Mouse (Mus musculus) limb, embryonic 15.5 days (tissue): ENCODE measurements around the gene Rpl36al. TPM values are rescaled to one million over a fixed set of nuclear protein-coding genes. Genes with fewer than 3 reads are reported as not detected.

ENCODE experiments used
- ATAC-seq: fragments of 200-750 bp; cut with Nextera tagmentation; 2 replicates; pipeline ENCODE4 v1.8.0; 2017; ENCODE audit warnings: low read depth, moderate TSS enrichment; ENCODE audit not compliant: insufficient number of reproducible peaks, low FRiP score, low TSS enrichment
- H3K27ac ChIP-seq: fragments of 300-500 bp; sonication (generic); 2 replicates; pipeline ENCODE4 v1.5.1; 2015; ENCODE audit warnings: moderate library complexity, mild to moderate bottlenecking, inconsistent platforms
- H3K27me3 ChIP-seq: fragments of 300-500 bp; sonication (generic); 2 replicates; pipeline ENCODE4 v1.6.1; 2015; ENCODE audit warnings: inconsistent platforms
- H3K36me3 ChIP-seq: fragments of 300-500 bp; sonication (generic); 2 replicates; pipeline ENCODE4 v1.6.1; 2015; ENCODE audit warnings: inconsistent platforms
- H3K4me1 ChIP-seq: fragments of 300-500 bp; sonication (generic); 2 replicates; pipeline ENCODE4 v1.6.1; 2015; ENCODE audit warnings: inconsistent platforms
- H3K4me2 ChIP-seq: fragments of 300-500 bp; sonication (generic); 2 replicates; pipeline ENCODE4 v1.6.1; 2015; ENCODE audit warnings: mild to moderate bottlenecking, inconsistent platforms
- H3K4me3 ChIP-seq: fragments of 300-500 bp; sonication (generic); 2 replicates; pipeline ENCODE4 v1.5.1; 2015; ENCODE audit warnings: mild to moderate bottlenecking, inconsistent platforms
- H3K9ac ChIP-seq: fragments of 300-500 bp; sonication (generic); 2 replicates; pipeline ENCODE4 v1.6.1; 2015; ENCODE audit warnings: inconsistent platforms
- H3K9me3 ChIP-seq: fragments of 300-500 bp; sonication (generic); 2 replicates; pipeline ENCODE4 v1.6.1; 2016; ENCODE audit warnings: inconsistent platforms
- WGBS: fragments of 180-500 bp; shearing (Covaris S2); methylation state at CpG from one replicate; pipeline ENCODE4 v1.1.7; 2015; 5-methylcytosine and 5-hydroxymethylcytosine counted together
- polyA plus RNA-seq: library from polyadenylated mRNA; unstranded; fragments of >200 nt; fragmentation: Nextera tagmentation; extraction: Ambion mirVana; gene quantifications from 2 replicates; pipeline ENCODE4 v1.2.1, GENCODE M21; 2015

Rpl36al gene
- polyA plus RNA-seq, 1 experiment from 2014 or later: 592 TPM

DNA sequence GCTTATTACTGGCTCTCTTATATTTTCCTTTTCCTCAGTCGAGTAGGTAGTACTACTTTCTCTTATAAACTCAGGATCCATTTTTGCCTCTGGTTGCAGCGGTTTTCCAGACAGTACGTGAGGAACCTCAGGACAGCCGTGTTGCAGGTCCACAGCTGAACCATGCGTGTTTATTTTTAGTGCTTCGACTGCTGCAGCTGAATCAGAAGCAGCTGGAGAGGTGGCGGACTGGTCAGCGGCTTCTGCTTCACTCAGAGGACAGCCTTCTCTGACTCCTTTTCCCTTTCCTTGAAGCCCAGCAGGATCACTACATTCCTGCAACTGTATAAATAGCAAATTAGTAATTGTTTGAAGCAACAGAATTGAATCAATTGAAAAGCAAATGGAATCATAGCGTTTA lies 6.2 kb upstream of the Rpl36al start:
- Histone ChIP-seq H3K27ac (no peak overlapping the region), H3K27me3 (no peaks in the 10 kb centered on the region), H3K9ac (no peak overlapping the region), H3K9me3 (no peaks in the 10 kb centered on the region), H3K4me3 (no peak overlapping the region), H3K4me2 (no peak overlapping the region), H3K36me3 (peaks cover 38% of the 10 kb centered on the region), H3K4me1 (peaks cover 13% of the 10 kb centered on the region)
- ATAC-seq: no peak
- 89% methylated on average over 9 of the region's 9 CpGs for whole genome bisulfite sequencing

DNA sequence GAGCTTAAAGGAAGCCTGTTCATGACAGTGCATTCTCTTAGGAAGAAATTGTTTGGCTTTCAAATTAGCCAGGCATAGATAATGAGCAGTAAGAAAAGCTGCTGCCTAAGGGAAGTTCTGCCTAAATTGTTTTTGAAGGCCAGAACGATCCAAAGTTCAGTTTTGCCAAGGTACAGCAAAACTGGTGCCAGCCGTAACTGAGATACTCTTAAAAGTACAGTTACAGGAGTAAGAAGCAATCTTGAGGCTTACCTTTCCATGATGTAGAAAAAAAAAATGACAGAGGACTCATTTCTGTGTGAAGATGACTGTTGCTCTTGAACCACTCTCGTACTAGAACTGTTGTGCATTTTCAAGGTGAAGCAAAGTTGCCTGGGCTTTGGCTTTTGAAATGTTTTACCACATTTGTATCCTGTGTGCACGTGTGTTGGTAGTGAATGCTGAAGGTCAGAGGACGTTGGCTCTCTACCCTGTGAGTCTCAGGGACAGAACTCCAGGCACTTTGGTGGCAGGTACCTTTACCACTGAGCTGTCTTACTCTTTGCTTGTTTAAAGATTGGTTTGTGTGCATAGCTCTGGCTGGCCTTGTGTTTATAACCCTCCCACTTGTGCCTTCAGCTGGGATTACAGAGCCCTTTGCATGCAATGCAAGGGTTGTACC lies 3.1 kb upstream of the Rpl36al start:
- no peaks in the 10 kb centered on the region for H3K9me3 ChIP-seq
- H3K4me2 ChIP-seq: no peak overlapping the region
- no peak overlapping the region for H3K27ac ChIP-seq
- no peak overlapping the region for H3K9ac ChIP-seq
- H3K4me1 ChIP-seq: peaks cover 17% of the 10 kb centered on the region
- ATAC-seq: no peak
- H3K4me3 ChIP-seq: no peak overlapping the region
- no peaks in the 10 kb centered on the region for H3K27me3 ChIP-seq
- peaks cover 40% of the 10 kb centered on the region for H3K36me3 ChIP-seq
- WGBS: 66% methylated on average over 5 of the region's 5 CpGs

- H3K9me3 ChIP-seq: no peaks in the 10 kb centered on the region
- peaks cover 39% of the 10 kb centered on the region for H3K36me3 ChIP-seq
- no peak for ATAC-seq
- H3K27me3 ChIP-seq: no peaks in the 10 kb centered on the region
- H3K4me3 ChIP-seq: peak overlapping the region; percentile 89
- H3K4me2 ChIP-seq: peak overlapping the region; percentile 80
- no peak overlapping the region for H3K27ac ChIP-seq
- peaks cover 17% of the 10 kb centered on the region for H3K4me1 ChIP-seq
- 79% methylated on average over 7 of the region's 7 CpGs for WGBS
- peak overlapping the region; percentile 66; the same call in 1 of the 2 replicates for H3K9ac ChIP-seq
Observed at GRCm38 (mm10) chr12:69185371-69185770, 1.5 kb upstream of the Rpl36al start.

GRCm38 (mm10) chr12:69184342-69185295 lies 736 bp upstream of the Rpl36al start:
- Histone ChIP-seq H3K4me1 (peaks cover 17% of the 10 kb centered on the region), H3K9ac (peak overlapping the region; percentile 66), H3K27ac (peak overlapping the region; percentile 92), H3K4me3 (peak overlapping the region; percentile 89), H3K9me3 (no peaks in the 10 kb centered on the region), H3K27me3 (no peaks in the 10 kb centered on the region), H3K36me3 (peaks cover 32% of the 10 kb centered on the region), H3K4me2 (peak overlapping the region; percentile 80)
- WGBS: 1% methylated on average over 82 of the region's 86 CpGs
- ATAC-seq: peak; percentile 65

- Histone ChIP-seq H3K27ac (no peak overlapping the region), H3K27me3 (no peaks in the 10 kb centered on the region), H3K9ac (no peak overlapping the region), H3K4me1 (peaks cover 12% of the 10 kb centered on the region), H3K4me3 (no peak overlapping the region), H3K4me2 (no peak overlapping the region), H3K9me3 (no peaks in the 10 kb centered on the region), H3K36me3 (peaks cover 13% of the 10 kb centered on the region)
- ATAC-seq: no peak
- 88% methylated on average over 4 of the region's 4 CpGs for whole genome bisulfite sequencing
Observed at GRCm38 (mm10) chr12:69181800-69182199, 2.1 kb downstream of the Rpl36al start.

GRCm38 (mm10) chr12:69179371-69179770 lies 4.5 kb downstream of the Rpl36al start:
- H3K27ac ChIP-seq: no peak overlapping the region
- H3K27me3 ChIP-seq: no peaks in the 10 kb centered on the region
- no peak for ATAC-seq
- WGBS: 53% methylated on average over 5 of the region's 12 CpGs
- H3K9me3 ChIP-seq: no peaks in the 10 kb centered on the region
- H3K4me2 ChIP-seq: no peak overlapping the region
- H3K4me1 ChIP-seq: no peaks in the 10 kb centered on the region
- H3K9ac ChIP-seq: no peak overlapping the region
- peaks cover 28% of the 10 kb centered on the region for H3K36me3 ChIP-seq
- no peak overlapping the region for H3K4me3 ChIP-seq

GRCm38 (mm10) chr12:69177526-69177925 lies 6.4 kb downstream of the Rpl36al start:
- Histone ChIP-seq H3K4me2 (no peak overlapping the region), H3K9me3 (no peaks in the 10 kb centered on the region), H3K27me3 (no peaks in the 10 kb centered on the region), H3K4me1 (no peaks in the 10 kb centered on the region), H3K9ac (no peak overlapping the region), H3K4me3 (no peak overlapping the region), H3K27ac (no peak overlapping the region), H3K36me3 (peaks cover 28% of the 10 kb centered on the region)
- WGBS: 70% methylated on average over 3 of the region's 3 CpGs
- no peak for ATAC-seq

GRCm38 (mm10) chr12:69175975-69176374 lies 7.9 kb downstream of the Rpl36al start:
- Histone ChIP-seq H3K27me3 (no peaks in the 10 kb centered on the region), H3K4me1 (no peaks in the 10 kb centered on the region), H3K36me3 (peaks cover 17% of the 10 kb centered on the region), H3K9ac (no peak overlapping the region), H3K9me3 (no peaks in the 10 kb centered on the region), H3K4me2 (no peak overlapping the region), H3K4me3 (no peak overlapping the region), H3K27ac (no peak overlapping the region)
- 87% methylated on average over 3 of the region's 3 CpGs for WGBS
- ATAC-seq: no peak

GRCm38 (mm10) chr12:69171307-69171706 lies 12.6 kb downstream of the Rpl36al start:
- Histone ChIP-seq H3K9me3 (no peaks in the 10 kb centered on the region), H3K9ac (no peak overlapping the region), H3K36me3 (peaks cover 16% of the 10 kb centered on the region; the same call in 1 of the 2 replicates), H3K27me3 (no peaks in the 10 kb centered on the region), H3K4me3 (no peak overlapping the region), H3K4me1 (peaks cover 12% of the 10 kb centered on the region; the same call in 1 of the 2 replicates), H3K4me2 (no peak overlapping the region), H3K27ac (no peak overlapping the region)
- ATAC-seq: no peak
- 95% methylated on average over 2 of the region's 2 CpGs for WGBS

DNA sequence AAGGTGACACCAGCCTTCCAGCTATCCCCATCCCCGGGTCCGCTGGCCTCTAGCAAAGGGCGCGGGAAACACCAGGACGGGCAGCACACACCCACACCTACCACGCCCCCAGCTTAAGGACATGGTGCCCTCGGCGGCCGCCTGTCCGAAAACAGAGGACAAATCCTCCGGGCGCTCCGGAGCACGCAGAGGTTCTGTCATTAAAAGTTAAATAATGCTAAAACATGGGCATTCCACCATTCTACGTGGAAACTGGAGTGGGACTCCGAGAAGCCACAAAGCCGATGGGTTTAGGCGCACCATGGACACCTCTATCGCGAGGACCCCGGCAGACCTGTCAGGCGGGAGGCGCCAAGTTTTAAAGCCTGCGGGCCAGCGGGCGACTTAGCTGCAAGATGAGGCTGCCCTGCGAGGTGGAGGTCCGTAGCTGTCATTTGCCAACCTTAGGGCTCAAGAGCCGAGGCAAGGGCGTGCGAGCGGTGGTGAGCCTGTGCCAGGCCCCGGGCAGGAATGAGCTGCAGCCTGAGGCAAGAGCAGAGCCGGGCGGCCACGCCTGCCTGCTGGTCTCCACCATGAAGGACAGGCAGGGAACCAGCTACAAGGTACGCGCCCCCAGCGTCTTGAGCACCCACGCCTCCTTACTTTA lies 15.3 kb downstream of the Rpl36al start, which contains the start of gene Lrr1:
Gene Lrr1 (plus strand): TSS at position 354 of the 646 bp plus-strand sequence.
- no peaks in the 10 kb centered on the region for H3K36me3 ChIP-seq
- H3K27ac ChIP-seq: peak within 1 kb of the TSS; percentile 81
- H3K4me1 ChIP-seq: peaks cover 12% of the 10 kb centered on the region; the same call in 1 of the 2 replicates
- peak; percentile 88 for ATAC-seq
- no peaks in the 10 kb centered on the region for H3K27me3 ChIP-seq
- peak within 1 kb of the TSS; percentile 59 for H3K9ac ChIP-seq
- H3K4me3 ChIP-seq: peak within 1 kb of the TSS; percentile 79
- WGBS: under 1% methylated on average over 40 of the region's 40 CpGs
- H3K4me2 ChIP-seq: peak within 1 kb of the TSS; percentile 81
- no peaks in the 10 kb centered on the region for H3K9me3 ChIP-seq

DNA sequence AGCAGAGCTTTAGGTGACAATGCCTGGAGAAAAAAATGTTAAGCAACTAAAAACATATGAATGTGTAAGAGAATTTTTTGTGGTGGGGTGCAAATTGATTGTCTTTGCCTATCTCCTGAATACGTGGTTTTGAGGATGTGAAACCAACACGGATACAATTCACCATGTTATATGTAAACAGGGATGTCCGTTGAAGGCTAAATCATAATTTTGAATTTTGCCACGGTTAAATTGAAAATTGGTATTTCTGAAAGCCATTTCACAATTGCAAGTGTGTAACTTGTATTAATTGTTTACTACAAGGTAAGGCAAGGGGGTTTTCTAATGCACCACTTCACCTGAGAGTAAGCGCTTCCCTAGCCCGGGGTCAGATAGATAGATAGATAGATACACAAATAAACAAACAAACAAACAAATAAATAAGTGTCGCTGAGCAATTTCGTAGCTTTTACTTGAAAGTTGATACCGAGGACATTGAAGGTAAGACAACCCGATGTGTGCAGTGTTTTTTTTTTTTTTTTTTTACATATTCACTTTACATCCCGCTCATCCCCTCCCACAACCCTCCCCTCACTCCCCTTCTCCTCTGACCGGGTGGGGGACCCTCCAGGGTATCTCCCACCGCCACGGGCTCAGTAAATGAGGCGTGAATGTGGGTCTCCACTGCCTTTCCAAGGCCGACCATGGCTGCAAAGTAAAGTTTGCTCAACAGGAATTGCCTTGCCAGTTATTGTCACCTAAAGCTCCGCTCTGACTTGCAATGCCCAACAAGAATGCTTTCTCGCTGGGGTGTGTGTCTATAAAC lies 16.0 kb downstream of the Rpl36al start:
- Histone ChIP-seq H3K4me3 (peak overlapping the region; percentile 79), H3K27ac (peak overlapping the region; percentile 81), H3K4me1 (peaks cover 12% of the 10 kb centered on the region; the same call in 1 of the 2 replicates), H3K27me3 (no peaks in the 10 kb centered on the region), H3K9ac (peak overlapping the region; percentile 59), H3K9me3 (no peaks in the 10 kb centered on the region), H3K4me2 (peak overlapping the region; percentile 81), H3K36me3 (no peaks in the 10 kb centered on the region)
- ATAC-seq: 0 out of 2 replicates have a peak, but pooled peaks have one; percentile 25
- 7% methylated on average over 18 of the region's 18 CpGs for WGBS
